Mouse (Mus musculus): ENCODE results near the gene Slc4a1.
"Not testable (repeated sequence)": the region's sequence is repeated elsewhere in the genome, so short reads cannot be mapped to it uniquely, and the experiment has no call there.

The Slc4a1 gene

GRCm38 (mm10) chr11:102401898-102402500 is 36.0 kb upstream of the Slc4a1 start:
- in situ Hi-C loops (cut with MboI; ENCODE audit: low pct_unique_long_range_greater_than_20kb in 1 of 2, low sequenced_read_pairs in 2 of 2, unreplicated experiment in 1 of 2), result no loop called here

GRCm38 (mm10) chr11:102400513-102401084 is 34.6 kb upstream of the Slc4a1 start:
- in situ Hi-C loops (cut with MboI; ENCODE audit: low pct_unique_long_range_greater_than_20kb in 1 of 2, low sequenced_read_pairs in 2 of 2, unreplicated experiment in 1 of 2), result no loop called here

GRCm38 (mm10) chr11:102399610-102400072 is 33.6 kb upstream of the Slc4a1 start:
- in situ Hi-C loops (cut with MboI; ENCODE audit: low pct_unique_long_range_greater_than_20kb in 1 of 2, low sequenced_read_pairs in 2 of 2, unreplicated experiment in 1 of 2), result no loop called here

GRCm38 (mm10) chr11:102399107-102399506 is 33.1 kb upstream of the Slc4a1 start:
- in situ Hi-C loops (cut with MboI; ENCODE audit: low pct_unique_long_range_greater_than_20kb in 1 of 2, low sequenced_read_pairs in 2 of 2, unreplicated experiment in 1 of 2), result no loop called here

GRCm38 (mm10) chr11:102398007-102398825 is 32.2 kb upstream of the Slc4a1 start:
- in situ Hi-C loops (cut with MboI; ENCODE audit: low pct_unique_long_range_greater_than_20kb in 1 of 2, low sequenced_read_pairs in 2 of 2, unreplicated experiment in 1 of 2), result no loop called here

- in situ Hi-C loops (cut with MboI; ENCODE audit: low pct_unique_long_range_greater_than_20kb in 1 of 2, low sequenced_read_pairs in 2 of 2, unreplicated experiment in 1 of 2), result no loop called here
These were observed 30.7 kb upstream of the Slc4a1 start for GRCm38 (mm10) chr11:102396671-102397141.

- in situ Hi-C loops (cut with MboI; ENCODE audit: low pct_unique_long_range_greater_than_20kb in 1 of 2, low sequenced_read_pairs in 2 of 2, unreplicated experiment in 1 of 2), result no loop called here
These were observed 30.3 kb upstream of the Slc4a1 start for GRCm38 (mm10) chr11:102396263-102396662.

- in situ Hi-C loops (cut with MboI; ENCODE audit: low pct_unique_long_range_greater_than_20kb in 1 of 2, low sequenced_read_pairs in 2 of 2, unreplicated experiment in 1 of 2), result no loop called here
These were observed 29.2 kb upstream of the Slc4a1 start for GRCm38 (mm10) chr11:102395250-102395649.

GRCm38 (mm10) chr11:102394421-102395124 is 28.6 kb upstream of the Slc4a1 start:
- in situ Hi-C loops (cut with MboI; ENCODE audit: low pct_unique_long_range_greater_than_20kb in 1 of 2, low sequenced_read_pairs in 2 of 2, unreplicated experiment in 1 of 2), result no loop called here

- in situ Hi-C loops (cut with MboI; ENCODE audit: low pct_unique_long_range_greater_than_20kb in 1 of 2, low sequenced_read_pairs in 2 of 2, unreplicated experiment in 1 of 2), result no loop called here
These were observed 27.9 kb upstream of the Slc4a1 start for GRCm38 (mm10) chr11:102393719-102394420.

GRCm38 (mm10) chr11:102393238-102393634 is 27.2 kb upstream of the Slc4a1 start, which contains the start of gene Rundc3a:
Rundc3a (plus strand) TSS chr11:102393403.
- in situ Hi-C loops (cut with MboI; ENCODE audit: low pct_unique_long_range_greater_than_20kb in 1 of 2, low sequenced_read_pairs in 2 of 2, unreplicated experiment in 1 of 2), result no loop called here

GRCm38 (mm10) chr11:102392441-102393237 is 26.6 kb upstream of the Slc4a1 start:
- in situ Hi-C loops (cut with MboI; ENCODE audit: low pct_unique_long_range_greater_than_20kb in 1 of 2, low sequenced_read_pairs in 2 of 2, unreplicated experiment in 1 of 2), result no loop called here

- in situ Hi-C loops (cut with MboI; ENCODE audit: low pct_unique_long_range_greater_than_20kb in 1 of 2, low sequenced_read_pairs in 2 of 2, unreplicated experiment in 1 of 2), result not testable (repeated sequence)
These were observed 23.4 kb upstream of the Slc4a1 start for GRCm38 (mm10) chr11:102389436-102389835.

GRCm38 (mm10) chr11:102386121-102386520 is 20.1 kb upstream of the Slc4a1 start:
- in situ Hi-C loops (cut with MboI; ENCODE audit: low pct_unique_long_range_greater_than_20kb in 1 of 2, low sequenced_read_pairs in 2 of 2, unreplicated experiment in 1 of 2), result no loop called here

- in situ Hi-C loops (cut with MboI; ENCODE audit: low pct_unique_long_range_greater_than_20kb in 1 of 2, low sequenced_read_pairs in 2 of 2, unreplicated experiment in 1 of 2), result no loop called here
These were observed 19.1 kb upstream of the Slc4a1 start for GRCm38 (mm10) chr11:102385075-102385474.

GRCm38 (mm10) chr11:102384418-102384817 is 18.4 kb upstream of the Slc4a1 start:
- in situ Hi-C loops (cut with MboI; ENCODE audit: low pct_unique_long_range_greater_than_20kb in 1 of 2, low sequenced_read_pairs in 2 of 2, unreplicated experiment in 1 of 2), result no loop called here

- in situ Hi-C loops (cut with MboI; ENCODE audit: low pct_unique_long_range_greater_than_20kb in 1 of 2, low sequenced_read_pairs in 2 of 2, unreplicated experiment in 1 of 2), result no loop called here
These were observed 17.5 kb upstream of the Slc4a1 start for GRCm38 (mm10) chr11:102383365-102384136.

Data from mouse embryonic stem cell (cell line).